Mouse (Mus musculus) frontal cortex, adult 2 months (tissue): Measurements from ENCODE around the gene Mxi1. TPM values are rescaled to one million over a fixed set of nuclear protein-coding genes. Genes with fewer than 3 reads are reported as not detected.

ENCODE experiments used
- DNase-seq, 2 experiments: peaks; one replicate each; pipeline ENCODE4 v3.0.0; 2022; ENCODE audit warnings: low spot score in 1 of 2; ENCODE audit errors: extremely low spot score in 1 of 2
- polyA plus RNA-seq: library from polyadenylated mRNA; depleted of rRNA; stranded (reverse); fragments of >200 nt; gene quantifications from 2 replicates; pipeline ENCODE4 v1.2.3, GENCODE M21; 2012; rRNA removed

Gene Mxi1
- polyA plus RNA-seq, 1 experiment: 76.6 TPM

DNA sequence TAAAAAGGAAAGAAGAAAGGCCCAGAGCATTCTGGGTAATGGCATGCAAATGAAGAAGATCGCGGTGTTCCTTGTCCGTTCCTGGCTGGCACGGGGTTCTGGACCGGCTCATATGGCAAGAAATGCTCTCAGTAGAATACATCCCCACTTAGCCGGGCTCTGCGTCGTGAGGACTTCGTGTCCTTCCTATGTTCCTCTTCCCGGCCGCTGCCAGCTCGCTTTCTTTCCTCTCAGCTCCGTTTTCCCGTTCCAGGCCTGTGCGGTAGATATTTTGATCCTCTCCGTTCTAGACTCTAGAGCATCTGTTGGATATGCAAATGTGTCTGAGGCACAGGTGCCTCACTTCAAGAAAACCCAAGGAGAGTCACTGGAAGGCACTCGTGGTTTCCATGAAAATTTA is 104.9 kb downstream of the Mxi1 start:
- no peak for DNase-seq

DNA sequence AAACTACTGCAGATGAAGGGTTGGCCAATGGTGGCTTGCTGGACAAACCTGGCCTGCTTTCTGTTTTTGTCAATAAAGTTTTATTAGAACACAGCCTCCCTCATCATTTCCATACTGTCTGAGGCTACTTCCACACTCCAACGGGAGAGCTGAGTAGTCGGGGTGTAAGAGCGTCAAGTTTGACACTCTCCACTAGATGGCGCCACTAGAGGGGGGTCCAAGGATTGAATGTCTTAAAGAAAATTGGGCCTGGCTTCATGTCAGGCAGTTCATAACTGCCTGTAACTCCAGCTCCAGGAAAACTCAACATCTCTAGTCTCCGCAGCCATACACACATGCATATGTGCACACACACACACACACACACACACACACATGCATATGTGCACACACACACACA is 109.5 kb downstream of the Mxi1 start:
- DNase-seq: peak in 1 of 2 experiments; percentile 58

DNA sequence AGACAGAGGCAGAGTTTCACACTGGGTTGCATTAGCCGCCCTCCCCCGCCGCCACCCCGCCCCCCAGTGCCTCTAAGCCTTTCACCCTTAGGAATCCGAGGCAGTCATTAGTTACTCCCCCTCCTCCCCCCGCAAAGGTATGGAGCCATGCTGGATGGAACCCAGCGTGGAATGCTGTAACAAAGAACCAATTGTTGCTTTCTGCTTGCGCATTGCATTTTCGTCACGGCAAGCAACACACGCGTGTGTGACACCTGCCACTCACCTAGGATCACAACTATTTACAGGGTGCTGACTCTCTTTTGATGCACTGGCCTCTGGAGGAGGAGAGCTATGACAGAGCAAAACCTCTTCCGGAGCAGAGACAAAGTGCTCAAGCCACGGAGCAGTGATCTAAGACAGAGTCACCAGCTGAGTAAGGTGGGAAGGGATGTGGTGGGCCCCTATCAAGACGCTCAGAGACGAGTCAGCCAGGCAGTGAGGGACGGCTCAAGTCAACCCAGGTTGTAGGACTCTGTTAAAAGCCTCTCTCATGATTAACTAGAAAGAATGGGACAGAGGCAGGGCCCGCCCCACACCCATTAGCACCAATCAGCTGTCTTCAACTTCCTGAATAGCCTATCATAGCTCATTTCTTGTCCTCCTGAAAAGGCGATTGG is 110.7 kb downstream of the Mxi1 start:
- DNase-seq: peak in 1 of 2 experiments; percentile 73

DNA sequence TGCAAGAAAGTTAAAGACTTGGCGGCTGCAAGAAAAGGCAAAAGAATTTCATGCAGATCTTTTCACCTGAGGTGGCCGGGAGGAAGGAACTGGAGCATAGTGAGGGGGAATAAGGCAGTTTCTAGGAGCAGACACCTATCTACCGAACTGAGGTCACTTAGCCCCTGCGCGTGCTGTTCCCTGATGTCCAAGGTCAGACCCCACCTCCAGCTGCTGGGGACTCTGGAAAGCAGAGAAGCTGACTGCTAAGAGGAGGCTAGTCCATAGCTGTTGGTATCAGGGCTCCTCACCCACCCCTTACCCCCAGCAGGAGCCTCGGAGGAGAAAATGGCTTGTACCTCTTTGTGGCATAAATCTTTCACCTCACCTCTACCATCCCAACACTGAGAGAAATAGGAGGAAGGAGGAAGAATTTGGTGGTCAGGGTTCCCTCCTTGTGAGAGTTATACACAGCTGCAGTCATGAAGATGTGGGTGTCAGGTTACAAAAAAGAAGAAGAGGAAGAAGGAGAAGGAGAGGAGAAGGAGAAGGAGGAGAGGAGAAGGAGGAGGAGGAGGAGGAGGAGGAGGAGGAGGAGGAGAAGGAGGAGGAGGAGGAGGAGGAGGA is 111.4 kb downstream of the Mxi1 start:
- DNase-seq: no peak

DNA sequence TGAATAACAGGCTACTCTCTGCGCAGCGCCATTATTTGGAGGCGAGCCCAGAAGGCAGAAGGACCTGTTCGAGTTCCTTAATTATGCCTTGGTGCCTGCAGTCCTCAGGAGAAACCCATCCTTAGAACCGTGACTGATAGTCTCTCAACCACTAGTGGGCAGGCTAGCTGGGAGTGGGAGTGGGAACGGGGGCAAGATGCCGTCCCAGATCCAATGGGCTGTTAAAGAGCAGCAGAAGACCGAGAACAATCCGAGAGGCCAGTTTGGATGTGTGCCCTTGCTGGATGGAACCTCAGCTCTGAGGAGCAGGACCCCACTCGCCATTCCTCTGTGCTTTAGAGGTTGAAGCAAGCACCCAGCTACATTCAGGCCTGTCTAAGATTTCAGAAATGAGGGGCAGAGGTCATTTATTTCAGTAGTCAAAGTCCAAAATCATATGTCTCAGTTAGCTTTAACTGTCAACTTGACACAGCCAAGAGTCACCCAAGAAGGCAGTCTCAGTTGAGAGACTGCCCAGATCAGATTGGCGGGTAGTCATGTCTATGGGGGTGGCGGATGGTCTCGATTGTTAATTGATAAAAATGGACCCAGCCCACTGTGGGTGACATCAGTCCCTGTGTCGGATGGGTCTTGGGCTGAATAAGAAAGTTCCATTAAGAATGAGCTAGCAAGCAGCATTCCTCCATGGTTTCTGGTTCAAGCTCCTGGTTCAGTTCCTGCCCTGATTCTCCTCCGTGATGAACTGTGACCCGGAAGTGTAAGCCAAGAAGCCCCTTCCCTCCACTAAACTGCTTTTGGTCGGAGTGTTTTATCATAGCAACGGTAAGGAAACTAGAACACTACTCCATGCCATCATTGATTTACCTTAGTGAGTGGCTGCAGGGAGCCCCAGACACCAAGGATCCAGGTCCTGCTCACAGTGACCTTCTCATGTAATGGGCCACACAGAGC is 112.3 kb downstream of the Mxi1 start:
- DNase-seq: no peak

DNA sequence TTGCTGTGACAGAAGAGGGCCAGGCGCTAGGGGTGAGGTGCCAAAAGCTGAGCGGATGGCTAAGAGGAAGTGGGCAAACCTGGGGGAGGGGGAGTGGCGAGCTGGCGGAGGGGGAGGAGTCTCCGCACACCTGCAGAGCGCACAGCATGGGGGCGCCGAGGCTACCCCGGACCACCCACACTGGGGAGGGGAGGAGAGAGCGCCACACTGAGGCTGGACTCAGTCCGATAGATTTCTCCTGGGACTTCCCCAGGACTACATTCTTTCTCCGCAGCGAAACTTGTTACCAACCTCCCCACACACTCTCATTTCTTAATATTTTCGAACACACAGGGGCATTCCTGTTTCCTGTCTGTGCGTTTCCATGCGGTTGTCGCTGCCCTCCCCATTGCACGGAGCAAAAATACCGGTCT is 113.0 kb downstream of the Mxi1 start:
- DNase-seq: no peak

DNA sequence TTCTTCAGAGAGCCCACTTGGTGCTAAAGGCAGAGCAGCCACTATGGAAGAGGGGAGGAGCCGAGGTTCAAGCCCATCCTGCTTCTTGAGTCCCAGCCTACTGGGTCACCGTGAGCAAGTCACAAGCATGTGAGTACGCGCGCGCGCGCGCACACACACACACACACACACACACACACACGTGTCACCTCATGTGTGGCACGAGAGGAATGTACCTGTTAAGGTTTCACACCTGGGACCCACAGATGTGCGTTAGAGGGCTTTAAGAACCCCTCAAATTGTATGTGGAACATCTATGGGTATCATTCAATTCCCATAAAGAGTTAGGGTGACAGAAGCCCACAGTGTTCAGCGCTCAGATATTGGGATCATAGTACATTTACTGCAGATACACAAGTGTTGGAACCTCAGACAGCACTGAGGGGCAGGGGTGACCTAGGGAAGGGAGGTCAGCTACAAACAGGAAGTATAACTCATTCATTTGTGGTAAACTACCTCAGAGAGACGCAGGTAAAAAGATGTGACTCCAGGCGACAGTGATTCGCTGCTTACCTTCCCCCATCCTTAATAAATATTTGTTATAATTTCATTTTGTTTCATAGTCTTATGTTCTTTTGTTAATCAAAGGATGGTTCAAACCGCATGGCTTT is 113.6 kb downstream of the Mxi1 start:
- no peak for DNase-seq

DNA sequence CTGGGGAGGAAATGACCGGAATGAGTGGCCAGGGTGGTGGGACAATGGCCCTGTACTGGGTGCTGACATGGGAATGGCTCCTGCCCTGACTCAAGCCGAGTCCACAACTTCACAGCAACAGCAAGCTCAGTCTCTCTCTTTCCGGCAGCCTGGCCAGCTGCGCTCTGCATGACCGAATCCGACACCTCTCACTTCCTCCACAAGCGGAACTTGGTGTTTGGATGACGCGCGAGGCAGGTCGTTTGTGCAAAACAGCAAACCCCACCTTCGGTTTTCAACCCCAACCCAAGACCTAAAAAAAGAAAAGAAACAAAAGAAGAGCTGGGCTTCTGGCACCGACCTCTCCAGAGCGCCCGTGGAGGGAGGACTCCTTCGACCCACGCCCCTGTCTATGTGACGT is 114.3 kb downstream of the Mxi1 start:
- DNase-seq: no peak

Other genes with a start within 250 kb of the Mxi1 start
- 72.3 and 83.1 TPM in 2 replicates for gene Add3, start 170.1 kb upstream of the Mxi1 start, polyA plus RNA-seq
- not detected in 2 replicates for gene Gm10197, start 61.2 kb downstream of the Mxi1 start, polyA plus RNA-seq
- gene Smndc1, start 80.1 kb downstream of the Mxi1 start, polyA plus RNA-seq: 26.3 and 29.4 TPM in 2 replicates
- 20.1 and 31.8 TPM in 2 replicates for gene Dusp5, start 218.6 kb downstream of the Mxi1 start, polyA plus RNA-seq